Mouse (Mus musculus) spleen, postnatal 36 days (tissue): ENCODE measurements around the gene Wdr38.
A peak's percentile ranks its signal among the peaks of the same experiment; 100 is the strongest.
"Not testable (repeated sequence)": the region's sequence is repeated elsewhere in the genome, so short reads cannot be mapped to it uniquely, and the experiment has no call there.

ENCODE experiments used
- DNase-seq, 2 experiments: peaks; one replicate each; pipeline ENCODE4 v3.0.0; 2022; ENCODE audit warnings: low spot score in 2 of 2, mixed read lengths in 1 of 2

Wdr38 gene

GRCm38 (mm10) chr2:38992452-38992851, 4.8 kb upstream of the Wdr38 start:
- DNase-seq: no peak

- no peak for DNase-seq
Observed at GRCm38 (mm10) chr2:38999381-38999780, 2.1 kb downstream of the Wdr38 start.

GRCm38 (mm10) chr2:38999910-39000586, 2.8 kb downstream of the Wdr38 start:
- DNase-seq: no peak

- DNase-seq: no peak
Observed at GRCm38 (mm10) chr2:39000587-39000919, 3.3 kb downstream of the Wdr38 start.

GRCm38 (mm10) chr2:39001866-39002265, 4.6 kb downstream of the Wdr38 start:
- DNase-seq: no peak

GRCm38 (mm10) chr2:39003106-39003505, 5.8 kb downstream of the Wdr38 start:
- DNase-seq: no peak

GRCm38 (mm10) chr2:39003512-39003911, 6.2 kb downstream of the Wdr38 start:
- no peak for DNase-seq

GRCm38 (mm10) chr2:39004372-39004771, 7.1 kb downstream of the Wdr38 start:
- DNase-seq: no peak

GRCm38 (mm10) chr2:39004880-39005435, 7.7 kb downstream of the Wdr38 start, which contains the start of gene Arpc5l:
Gene Arpc5l, plus strand, starts transcription at chr2:39005348.
- DNase-seq: peak; percentile 92 to 93

- peak; percentile 58 to 73 for DNase-seq
Observed at GRCm38 (mm10) chr2:39005574-39006079, 8.4 kb downstream of the Wdr38 start, which contains the start of gene Rpl35. Gene Rpl35, minus strand, starts transcription at chr2:39005624.

- no peak for DNase-seq
Observed at GRCm38 (mm10) chr2:39006149-39006730, 9.0 kb downstream of the Wdr38 start.

- DNase-seq: peak; percentile 94 to 95
Observed at GRCm38 (mm10) chr2:39007865-39008264, 10.6 kb downstream of the Wdr38 start.

- DNase-seq: peak in 1 of 2 experiments; percentile 41
Observed at GRCm38 (mm10) chr2:39008350-39008851, 11.1 kb downstream of the Wdr38 start.

- DNase-seq: peak; percentile 92 to 95
Observed at GRCm38 (mm10) chr2:39008954-39009365, 11.7 kb downstream of the Wdr38 start.

GRCm38 (mm10) chr2:39010144-39010543, 12.9 kb downstream of the Wdr38 start:
- DNase-seq: not testable (repeated sequence)

GRCm38 (mm10) chr2:39011264-39011663, 14.0 kb downstream of the Wdr38 start:
- DNase-seq: peak; percentile 77 to 79

- no peak for DNase-seq
Observed at GRCm38 (mm10) chr2:39011971-39012370, 14.7 kb downstream of the Wdr38 start.

- DNase-seq: no peak
Observed at GRCm38 (mm10) chr2:39012768-39013279, 15.5 kb downstream of the Wdr38 start.

- no peak for DNase-seq
Observed at GRCm38 (mm10) chr2:39016581-39016980, 19.3 kb downstream of the Wdr38 start.

- peak; percentile 44 to 56 for DNase-seq
Observed at GRCm38 (mm10) chr2:39020004-39020403, 22.7 kb downstream of the Wdr38 start.

GRCm38 (mm10) chr2:39031611-39032010, 34.3 kb downstream of the Wdr38 start:
- DNase-seq: no peak

- DNase-seq: no peak
Observed at GRCm38 (mm10) chr2:39040215-39040614, 42.9 kb downstream of the Wdr38 start.
